Mouse (Mus musculus): ENCODE results near the gene Dnm1l.

- TF ChIP-seq ZC3H11A (IDR thresholded peaks at IDR 0.05; ENCODE audit: borderline replicate concordance, low read depth, low read length), result no peak
- TF ChIP-seq CHD2 (IDR thresholded peaks at IDR 0.05; ENCODE audit: low read depth, low read length), result no peak
- no peak for TF ChIP-seq ZNF384 (IDR thresholded peaks at IDR 0.05; ENCODE audit: low read depth, low read length)
Measured at GRCm38 (mm10) chr16:16262436-16262835, 96.3 kb downstream of the Dnm1l start.
